Mouse (Mus musculus) layer of hippocampus, adult 9-10 months (tissue): ENCODE measurements at regions not wholly inside any gene's neighbourhood (a gene's known extent, or its start where the extent isn't known, plus 50 kb on each side); places are given as distances from the start of the nearest gene placed in this dataset.
"Not testable (repeated sequence)": the region's sequence is repeated elsewhere in the genome, so short reads cannot be mapped to it uniquely, and the experiment has no call there.

ENCODE experiments used
- DNase-seq: peaks from one replicate; pipeline ENCODE4 v3.0.0; 2022; ENCODE audit warnings: low spot score

DNA sequence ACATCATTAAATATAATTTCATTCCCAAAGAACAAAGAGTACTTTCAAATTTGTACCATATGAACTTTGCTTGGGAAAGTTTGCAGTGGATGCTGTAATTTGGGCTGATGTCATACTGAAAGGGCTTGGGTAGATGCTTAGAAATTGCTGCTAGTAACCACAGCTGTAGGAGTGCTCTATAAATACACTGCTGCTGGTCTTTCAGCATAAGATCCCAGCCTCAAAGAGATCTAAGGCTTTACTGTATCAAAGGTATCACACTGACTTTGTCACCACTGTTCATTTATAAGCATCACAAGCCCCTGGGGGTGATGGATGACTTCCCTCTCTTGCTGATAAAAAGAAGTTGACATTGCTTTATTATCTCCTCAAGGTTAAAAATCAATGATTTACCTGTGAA lies 497.2 kb downstream of the Pla2g4a start:
- no peak for DNase-seq

DNA sequence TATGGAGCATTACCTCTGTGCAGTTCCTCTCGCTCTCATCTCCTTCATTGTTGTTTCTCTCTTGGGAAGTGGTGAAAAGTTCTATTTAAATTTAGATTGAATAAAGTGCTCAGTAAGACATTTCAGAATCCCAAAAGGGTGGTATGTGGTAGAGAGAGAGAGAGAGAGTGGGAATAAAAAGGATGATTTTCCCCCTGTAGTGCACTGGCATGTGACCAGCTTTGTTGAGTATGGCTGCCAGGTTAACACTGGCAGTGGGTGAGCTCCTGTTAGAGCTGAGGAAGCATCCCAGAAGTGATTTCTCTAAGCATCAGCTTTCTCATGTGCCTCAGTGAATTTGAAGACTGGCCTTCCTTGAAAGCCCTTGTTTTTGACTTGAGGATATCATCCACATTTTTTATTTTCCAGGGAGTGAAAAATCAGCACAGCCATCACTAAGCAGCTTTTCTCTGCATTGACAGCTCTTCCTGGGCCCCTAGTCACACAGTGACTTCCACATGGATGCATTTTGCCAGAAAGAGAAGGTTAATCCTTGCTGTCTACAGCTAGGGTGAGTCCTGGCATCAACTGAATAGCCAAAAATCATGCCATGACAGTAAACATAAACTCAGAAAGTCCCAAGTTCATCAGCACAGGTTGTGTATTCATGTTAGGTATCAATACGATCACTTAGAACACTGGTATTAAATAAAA lies 511.1 kb downstream of the Pla2g4a start:
- no peak for DNase-seq

DNA sequence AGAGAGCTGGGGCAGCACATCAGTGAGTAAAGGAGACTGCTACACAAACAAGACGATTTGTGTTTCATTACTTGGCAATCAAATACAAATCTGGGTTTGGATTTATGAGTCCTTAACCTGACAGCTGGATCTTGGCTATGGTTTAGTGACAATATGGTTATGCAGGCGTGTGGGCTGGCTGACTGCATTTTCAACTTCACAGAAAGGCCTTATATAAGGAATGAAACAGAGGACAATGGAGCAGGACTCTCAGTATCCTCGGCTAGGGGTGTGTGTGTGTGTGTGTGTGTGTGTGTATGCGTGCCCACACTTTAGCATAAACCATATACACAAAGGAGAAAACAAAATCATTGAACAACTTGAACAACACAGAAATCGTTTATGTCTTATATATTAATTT lies 512.6 kb downstream of the Pla2g4a start:
- peak; percentile 12 for DNase-seq

DNA sequence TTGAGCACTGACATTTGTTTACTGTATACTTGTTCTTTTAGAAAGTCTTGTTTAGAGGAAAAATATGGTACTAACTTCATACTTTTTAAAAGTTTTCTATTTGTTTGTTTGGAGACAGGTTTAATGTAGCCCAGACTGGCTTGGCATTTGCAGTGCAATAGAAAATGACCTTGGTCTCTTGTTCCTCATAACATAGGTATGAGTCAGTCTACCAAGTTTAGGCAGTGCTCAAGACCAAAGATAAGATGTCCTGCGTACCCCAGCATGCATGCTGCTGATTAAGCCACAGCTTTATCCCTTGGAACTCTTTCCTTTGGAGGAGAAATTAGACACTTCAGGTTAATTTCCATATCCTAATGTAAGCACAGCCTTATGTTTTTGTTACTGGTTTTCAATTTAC lies 550.1 kb downstream of the Pla2g4a start:
- no peak for DNase-seq

DNA sequence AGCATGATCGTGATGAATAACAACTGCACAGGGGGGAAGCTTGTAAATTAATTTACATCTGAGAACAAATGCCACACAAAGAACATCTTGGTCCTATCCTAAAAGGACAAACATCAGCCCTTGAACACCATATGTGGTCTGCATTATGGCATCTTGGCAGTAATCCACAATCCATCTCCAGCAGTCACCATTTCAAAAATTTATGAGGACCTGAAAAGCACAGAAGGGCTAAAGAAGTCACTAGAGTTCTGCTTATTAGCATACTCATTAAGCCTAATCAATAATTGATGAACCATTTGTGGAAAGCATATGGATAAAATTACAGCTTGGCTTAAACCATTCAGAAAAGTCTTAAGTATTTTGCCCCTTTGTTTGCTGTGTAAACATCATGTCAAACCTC lies 555.7 kb downstream of the Pla2g4a start:
- DNase-seq: no peak

DNA sequence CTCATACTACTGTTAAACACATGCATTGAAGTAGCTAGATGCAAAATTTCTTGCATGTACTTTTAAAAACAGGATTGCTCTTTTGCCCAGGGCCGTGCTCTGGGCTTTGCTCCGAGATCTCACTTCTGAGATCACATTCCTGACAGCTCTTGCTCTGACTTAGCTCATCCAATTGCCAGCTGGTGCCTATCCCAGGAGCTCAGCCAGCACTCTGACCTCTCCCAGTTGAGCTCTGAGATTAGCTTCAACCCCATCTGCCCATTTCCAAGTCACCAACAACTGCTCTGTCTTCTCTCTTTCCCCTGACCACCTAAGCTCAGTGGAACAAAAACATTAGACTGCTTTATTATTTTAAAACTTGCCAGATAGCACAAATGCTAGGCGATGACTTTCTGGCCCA lies 572.4 kb downstream of the Pla2g4a start:
- DNase-seq: no peak

DNA sequence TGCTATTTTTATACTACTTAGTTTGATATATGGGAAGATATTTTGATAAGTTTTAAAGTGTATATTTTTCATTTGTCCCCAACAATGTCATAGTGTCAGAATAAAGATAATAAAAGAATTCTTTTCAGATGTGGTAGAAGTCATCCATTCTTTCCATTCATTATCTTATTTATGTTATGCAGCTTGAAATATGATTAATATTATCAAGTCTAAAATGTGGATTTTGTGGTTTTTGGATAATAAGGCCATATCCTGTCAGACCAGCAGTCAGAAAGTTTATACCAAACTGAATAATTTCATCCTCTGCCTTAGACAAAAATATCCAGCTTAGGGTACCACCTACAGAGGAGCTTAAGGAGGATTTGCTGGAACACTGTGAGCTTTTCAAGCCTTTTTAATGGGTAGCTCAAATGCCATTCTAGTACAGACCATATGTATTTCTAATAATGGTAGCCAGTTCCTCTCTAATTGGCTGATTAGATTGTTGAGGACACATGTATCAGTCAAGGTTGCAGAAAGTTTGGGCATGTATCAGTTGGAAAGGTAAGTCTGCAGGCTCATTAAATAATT lies 609.7 kb downstream of the Pla2g4a start:
- DNase-seq: no peak

DNA sequence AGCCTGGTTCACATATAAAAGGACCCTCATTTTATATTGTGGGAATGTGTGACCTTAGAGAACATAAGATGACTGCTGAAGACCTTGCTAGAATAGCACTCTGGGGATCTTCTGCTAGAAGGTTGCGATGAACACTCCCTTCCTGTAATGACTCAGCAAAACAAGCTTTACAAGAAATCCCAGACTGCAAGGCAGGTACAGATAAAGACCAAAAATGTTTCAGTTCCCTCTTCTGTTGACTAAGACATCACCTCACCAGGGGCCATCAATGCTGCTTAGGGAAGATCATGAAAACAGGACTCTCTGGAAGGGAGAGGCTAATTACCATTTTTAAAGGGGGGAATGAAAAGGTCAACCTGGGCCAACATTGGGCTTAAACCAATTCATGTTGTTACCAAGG lies 613.7 kb downstream of the Pla2g4a start:
- DNase-seq: no peak

DNA sequence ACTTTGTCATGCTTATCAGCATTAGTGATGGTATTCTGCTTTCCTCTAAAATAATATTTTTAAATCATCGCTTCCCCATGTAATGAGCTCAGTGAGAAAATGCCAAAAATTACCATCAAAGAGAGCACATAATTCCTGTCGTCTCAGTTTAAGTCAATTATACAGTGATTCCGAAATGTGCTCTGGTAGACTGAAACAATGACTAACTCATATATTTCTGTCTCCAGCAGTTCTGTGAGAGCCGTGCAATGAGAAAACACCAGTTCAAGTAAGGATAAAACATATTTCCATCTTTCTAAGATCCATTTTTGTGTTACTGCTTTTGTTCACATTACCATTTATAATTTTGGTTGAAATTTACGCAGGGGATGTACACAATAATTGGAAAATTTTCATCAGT lies 622.9 kb downstream of the Pla2g4a start:
- DNase-seq: no peak

DNA sequence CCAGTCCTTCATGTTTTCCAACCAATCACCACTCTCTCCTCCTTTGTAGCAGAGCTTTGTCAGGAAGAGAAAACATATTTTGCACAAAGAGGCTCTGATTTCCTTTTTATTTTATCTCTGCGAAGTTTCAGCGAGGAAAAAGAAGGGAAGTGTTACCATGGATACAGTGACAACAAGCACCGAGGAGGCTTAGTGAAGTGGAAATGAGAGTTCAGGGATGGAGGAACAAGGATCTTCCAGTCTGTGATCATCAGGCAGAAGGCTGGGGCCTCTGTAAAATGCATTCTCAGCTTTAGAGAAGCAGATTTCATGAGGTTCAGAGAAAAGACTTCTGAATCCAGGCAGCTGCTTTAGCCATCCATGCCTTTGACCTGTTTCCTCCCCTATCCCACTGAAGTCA lies 628.9 kb downstream of the Pla2g4a start:
- no peak for DNase-seq

DNA sequence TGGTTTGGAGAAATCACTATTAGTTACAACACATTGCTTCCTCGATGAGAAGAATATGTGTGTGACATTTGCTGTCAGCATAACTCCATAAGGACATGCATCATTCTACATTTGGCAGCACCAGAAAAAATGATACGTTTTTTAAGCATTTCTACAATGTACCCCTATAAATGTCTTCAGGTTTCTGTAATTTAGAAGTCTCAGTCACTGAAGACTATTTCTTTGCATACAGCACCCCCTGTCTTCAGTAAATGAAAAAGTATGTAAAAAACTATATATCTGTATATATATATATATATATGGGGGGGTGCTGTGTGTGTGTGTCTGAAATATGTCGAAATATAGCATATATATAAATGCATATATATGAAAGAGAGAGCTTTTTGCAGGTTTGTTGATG lies 633.9 kb downstream of the Pla2g4a start:
- DNase-seq: no peak

DNA sequence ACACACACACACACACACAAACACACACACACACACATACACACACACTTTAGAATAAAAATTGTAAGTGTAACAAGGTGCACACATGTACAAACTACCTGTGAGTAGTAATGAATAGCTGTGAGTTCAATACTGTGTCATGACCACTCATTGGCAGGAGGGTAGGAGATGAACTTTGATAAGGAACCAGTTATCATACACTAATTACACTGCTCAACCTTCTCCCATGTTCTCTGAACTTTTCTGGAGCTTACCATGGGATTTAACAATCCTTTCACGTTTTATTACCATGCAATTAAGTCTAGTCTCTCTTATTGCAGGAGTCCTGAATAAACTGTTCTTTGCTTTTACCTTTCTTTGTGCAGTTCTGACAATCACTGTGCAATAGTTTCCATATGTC lies 638.0 kb downstream of the Pla2g4a start:
- DNase-seq: no peak

DNA sequence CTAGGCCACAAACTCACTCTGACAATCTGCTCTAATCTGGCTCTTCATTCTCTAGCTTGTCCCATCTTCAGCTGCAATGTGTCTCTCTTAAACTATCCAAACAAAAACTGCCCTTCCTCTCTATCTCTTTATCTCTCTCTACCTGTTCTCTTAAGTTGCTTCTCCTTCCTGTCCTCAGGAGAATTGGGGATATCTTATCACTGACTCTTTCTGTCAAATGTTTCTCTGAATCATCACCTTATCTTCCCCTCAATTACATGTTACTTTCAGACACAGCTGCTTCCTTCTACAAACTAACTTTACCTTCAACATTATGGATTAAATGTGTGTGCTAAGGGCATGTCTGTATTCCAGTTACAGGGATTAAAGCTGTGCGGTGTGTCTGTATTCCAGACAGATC lies 671.4 kb downstream of the Pla2g4a start:
- DNase-seq: no peak

DNA sequence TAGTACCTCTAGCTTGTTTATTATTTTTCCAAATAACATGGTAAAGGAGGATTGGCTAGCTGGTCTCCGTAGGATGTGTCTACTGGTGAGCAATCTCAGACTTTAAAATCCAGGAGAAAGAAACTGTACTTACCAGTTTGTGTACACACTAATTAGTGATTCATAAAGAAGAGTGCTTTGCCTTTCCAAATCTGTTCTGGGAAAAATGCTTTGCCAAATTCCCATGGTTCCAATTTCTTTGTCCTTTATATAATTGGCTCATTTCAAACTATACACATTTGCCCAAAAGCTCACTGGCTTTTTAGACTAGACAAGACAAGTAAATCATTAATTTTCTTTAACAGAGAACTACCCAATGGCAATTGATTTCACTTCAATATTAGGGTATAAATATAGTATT lies 686.2 kb downstream of the Pla2g4a start:
- DNase-seq: no peak

DNA sequence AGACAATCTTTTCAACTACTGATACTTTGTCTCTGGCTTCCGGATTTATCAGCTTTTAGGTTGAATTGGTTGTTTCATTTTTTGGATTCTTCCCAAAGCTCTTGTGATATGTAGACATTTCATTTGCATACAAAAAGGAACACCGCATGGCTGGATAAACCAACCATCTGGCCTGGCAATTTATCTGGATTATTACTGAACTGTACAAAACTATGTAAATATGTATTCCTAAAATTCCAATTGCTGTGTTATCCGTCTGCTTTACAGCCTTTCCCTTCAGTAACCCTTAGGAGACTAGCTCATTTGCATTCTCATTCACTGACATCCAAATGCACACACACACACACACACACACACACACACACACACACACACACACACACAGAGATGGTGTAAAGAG lies 704.2 kb downstream of the Pla2g4a start:
- DNase-seq: peak; percentile 54

DNA sequence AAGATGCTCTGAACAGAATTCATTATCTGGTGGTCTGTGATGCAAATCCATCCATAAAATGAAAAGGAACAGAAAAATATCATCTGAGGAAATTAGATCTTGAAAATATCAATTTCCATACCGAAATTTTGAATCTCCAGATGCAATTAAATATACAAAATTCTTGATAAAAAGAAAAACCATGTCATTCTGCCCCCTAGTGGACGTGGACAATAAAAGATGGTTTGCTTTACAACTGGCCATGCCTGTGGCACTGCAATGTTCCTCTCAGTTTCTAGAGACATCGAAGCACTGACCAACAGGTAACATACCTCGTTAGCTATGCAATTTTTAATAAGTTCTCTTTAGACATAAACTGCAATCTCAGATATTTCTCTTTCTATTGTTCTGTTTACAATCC lies 706.9 kb downstream of the Pla2g4a start:
- peak; percentile 7 for DNase-seq

DNA sequence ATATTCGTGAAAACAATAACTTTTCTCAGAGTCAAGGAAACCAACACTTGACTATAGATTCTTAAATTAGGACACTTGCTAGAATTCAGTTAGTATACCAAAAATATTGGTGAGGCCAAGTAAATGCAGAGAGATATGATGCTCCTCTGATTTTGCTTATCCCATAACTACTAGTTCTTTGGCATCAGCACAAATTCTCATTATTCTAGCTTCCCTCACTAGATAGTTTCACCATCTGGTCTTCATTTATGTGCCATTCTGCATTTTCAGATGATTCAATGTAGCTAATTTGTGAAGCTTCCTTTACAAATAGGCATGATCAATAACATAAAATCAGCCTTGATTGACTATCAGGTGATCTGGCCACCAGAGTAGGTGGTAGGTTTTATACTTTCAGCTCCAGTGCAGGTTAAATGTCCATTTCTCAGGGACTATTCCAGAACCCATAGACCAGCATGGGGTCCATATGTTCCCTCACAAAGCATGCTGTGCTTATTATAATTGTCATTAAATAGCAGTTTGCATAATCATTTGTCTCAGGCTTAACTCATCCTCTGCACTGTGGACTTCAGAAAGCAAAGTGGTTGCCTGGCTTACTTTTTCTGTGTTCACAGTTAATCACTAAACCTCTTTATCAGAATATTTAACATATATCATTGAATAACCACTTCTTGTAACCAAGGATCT lies 722.6 kb downstream of the Pla2g4a start:
- peak; percentile 49 for DNase-seq

DNA sequence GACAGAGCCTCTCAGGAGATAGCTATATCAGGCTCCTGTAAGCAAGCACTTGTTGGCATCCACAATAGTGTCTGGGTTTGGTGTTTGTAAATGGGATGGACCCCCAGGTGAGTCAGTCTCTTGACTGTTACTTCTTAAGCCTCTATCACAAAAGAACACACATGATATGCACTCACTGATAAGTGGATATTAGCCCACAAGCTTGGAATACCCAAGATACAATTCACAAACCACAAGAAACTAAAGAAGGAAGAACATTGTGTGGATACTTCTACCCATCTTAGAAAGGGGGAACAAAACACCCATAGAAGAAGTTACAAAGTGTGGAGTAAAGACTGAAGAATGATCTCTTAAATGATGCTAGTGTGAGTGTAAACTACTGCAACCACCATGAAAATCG lies 733.9 kb downstream of the Pla2g4a start:
- not testable (repeated sequence) for DNase-seq

DNA sequence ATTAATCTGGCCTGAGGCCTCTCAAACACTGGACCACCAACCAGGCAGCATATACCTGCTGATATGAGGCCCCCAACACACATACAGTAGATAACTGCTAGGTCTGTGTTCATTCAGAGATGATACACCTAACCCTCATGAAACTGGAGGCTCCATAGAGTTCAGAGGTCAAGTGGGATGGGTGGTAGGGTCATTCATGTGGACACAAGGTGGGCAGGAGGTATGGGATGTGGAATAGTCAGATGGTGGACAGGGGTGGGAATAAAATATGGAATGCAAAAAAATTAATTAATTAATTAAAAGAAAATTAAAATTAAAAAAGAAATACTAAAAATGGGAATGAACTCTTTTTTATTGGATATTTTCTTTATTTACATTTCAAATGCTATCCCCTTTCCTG lies 734.7 kb downstream of the Pla2g4a start:
- DNase-seq: no peak

DNA sequence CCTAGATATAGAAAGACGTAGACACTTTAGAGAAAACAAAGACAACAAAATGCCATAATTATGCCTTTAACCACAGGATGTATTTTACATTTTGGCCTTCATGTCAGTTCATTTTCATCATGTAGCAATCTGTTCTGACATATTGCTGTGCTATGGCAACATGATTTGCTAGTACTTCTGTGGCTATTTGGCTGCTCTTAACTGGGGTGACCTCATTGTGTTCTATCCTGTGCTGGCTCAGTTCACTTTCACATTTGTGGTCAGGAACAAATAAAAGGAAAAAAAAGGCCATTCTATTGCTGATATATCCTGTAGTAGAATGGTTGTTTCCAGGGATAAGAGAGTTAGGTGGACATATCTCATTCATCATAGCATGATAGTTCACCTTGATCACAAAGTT lies 758.5 kb downstream of the Pla2g4a start:
- DNase-seq: no peak

DNA sequence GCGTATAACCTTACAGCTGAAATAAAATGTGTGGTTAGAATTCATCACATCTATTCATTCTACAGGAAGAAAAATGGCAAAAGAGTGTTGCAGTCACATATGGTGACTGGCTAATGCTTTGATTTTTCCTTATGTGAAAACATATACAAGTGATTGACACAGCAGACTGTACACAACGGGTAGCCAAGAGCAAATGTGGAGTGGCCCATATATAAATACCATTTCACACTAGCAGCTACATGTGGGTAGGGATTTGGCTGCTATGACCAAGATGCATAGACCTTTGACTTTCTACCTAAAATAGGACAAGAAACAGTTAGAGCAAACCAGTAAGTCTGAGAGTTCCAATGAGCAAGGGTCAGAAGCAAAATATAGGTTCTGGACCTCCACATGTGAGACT lies 761.8 kb downstream of the Pla2g4a start:
- no peak for DNase-seq

DNA sequence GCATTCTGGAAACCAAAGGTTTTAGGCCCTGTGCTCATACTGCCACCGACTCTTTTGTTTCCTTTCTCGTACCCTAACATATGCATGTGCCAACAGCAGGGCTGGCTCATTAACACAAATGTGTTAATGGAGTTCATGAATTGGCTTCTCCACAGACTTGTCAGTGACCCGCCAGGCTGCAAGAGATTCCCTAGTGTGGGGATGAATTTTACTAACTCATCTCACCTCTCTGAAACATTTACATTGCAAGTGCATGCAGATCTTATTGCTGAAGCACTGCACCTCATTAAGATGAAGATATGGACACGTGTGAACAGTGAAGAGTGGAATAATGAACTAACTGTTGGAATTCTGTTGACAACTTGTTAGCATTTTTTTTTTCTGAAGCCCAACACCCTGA lies 762.2 kb downstream of the Pla2g4a start:
- DNase-seq: no peak
